Mouse (Mus musculus) embryonic facial prominence, embryonic 12.5 days (tissue): ENCODE results near the gene Odf4. TPM values are rescaled to one million over a fixed set of nuclear protein-coding genes. Genes with fewer than 3 reads are reported as not detected.
"Not testable (repeated sequence)": the region's sequence is repeated elsewhere in the genome, so short reads cannot be mapped to it uniquely, and the experiment has no call there.

ENCODE experiments used
- ATAC-seq: fragments of 200-750 bp; cut with Nextera tagmentation; 2 replicates; pipeline ENCODE4 v1.8.0; 2017; ENCODE audit not compliant: insufficient number of reproducible peaks, insufficient read depth, low FRiP score, low TSS enrichment
- H3K27ac ChIP-seq: fragments of 300-500 bp; sonication (generic); 2 replicates; pipeline ENCODE4 v1.5.1; 2016; ENCODE audit warnings: mild to moderate bottlenecking
- H3K27me3 ChIP-seq: fragments of 300-500 bp; sonication (generic); 2 replicates; pipeline ENCODE4 v1.6.1; 2016; ENCODE audit warnings: mild to moderate bottlenecking, moderate library complexity
- H3K36me3 ChIP-seq: fragments of 300-500 bp; sonication (generic); 2 replicates; pipeline ENCODE4 v1.6.1; 2016; ENCODE audit warnings: mild to moderate bottlenecking
- H3K4me1 ChIP-seq: fragments of 300-500 bp; sonication (generic); 2 replicates; pipeline ENCODE4 v1.6.1; 2016
- H3K4me2 ChIP-seq: fragments of 300-500 bp; sonication (generic); replicated peaks from 2 replicates; pipeline ENCODE4 v1.6.1; 2016; ENCODE audit warnings: mild to moderate bottlenecking, moderate library complexity
- H3K4me3 ChIP-seq: fragments of 300-500 bp; sonication (generic); 2 replicates; pipeline ENCODE4 v1.5.1; 2016; ENCODE audit warnings: mild to moderate bottlenecking
- H3K9ac ChIP-seq: fragments of 300-500 bp; sonication (generic); 2 replicates; pipeline ENCODE4 v1.6.1; 2016; ENCODE audit warnings: mild to moderate bottlenecking, moderate library complexity
- H3K9me3 ChIP-seq: fragments of 300-500 bp; sonication (generic); 2 replicates; pipeline ENCODE4 v1.6.1; 2016; ENCODE audit warnings: mild to moderate bottlenecking, moderate library complexity
- WGBS: fragments of 180-500 bp; shearing (Covaris S2); methylation state at CpG from one replicate; pipeline ENCODE4 v1.1.7; 2016; 5-methylcytosine and 5-hydroxymethylcytosine counted together
- polyA plus RNA-seq: library from polyadenylated mRNA; unstranded; fragments of >200 nt; fragmentation: Nextera tagmentation; extraction: Ambion mirVana; gene quantifications from 2 replicates; pipeline ENCODE4 v1.2.1, GENCODE M21; 2016

Gene Odf4
- polyA plus RNA-seq, 1 experiment from 2014 or later: not detected

- H3K4me3 ChIP-seq: no peak overlapping the region
- no peaks in the 10 kb centered on the region for H3K36me3 ChIP-seq
- H3K9me3 ChIP-seq: no peaks in the 10 kb centered on the region
- H3K27me3 ChIP-seq: peaks cover 12% of the 10 kb centered on the region
- H3K9ac ChIP-seq: no peak overlapping the region
- ATAC-seq: no peak
- 84% methylated on average over 4 of the region's 4 CpGs for WGBS
- no peak overlapping the region for H3K27ac ChIP-seq
- peaks cover 5% of the 10 kb centered on the region; the same call in 1 of the 2 replicates for H3K4me1 ChIP-seq
- no peak overlapping the region for H3K4me2 ChIP-seq
Measured at GRCm38 (mm10) chr11:68946001-68946400, 19.1 kb upstream of the Odf4 start.

GRCm38 (mm10) chr11:68945245-68945644, 18.4 kb upstream of the Odf4 start:
- Histone ChIP-seq H3K4me1 (peaks cover 9% of the 10 kb centered on the region; the same call in 1 of the 2 replicates), H3K4me3 (no peak overlapping the region), H3K27ac (no peak overlapping the region), H3K9me3 (no peaks in the 10 kb centered on the region), H3K4me2 (no peak overlapping the region), H3K27me3 (peaks cover 11% of the 10 kb centered on the region), H3K36me3 (no peaks in the 10 kb centered on the region), H3K9ac (no peak overlapping the region)
- ATAC-seq: no peak
- 72% methylated on average over 2 of the region's 2 CpGs for WGBS

- no peak for ATAC-seq
- Histone ChIP-seq H3K9ac (no peak overlapping the region), H3K36me3 (no peaks in the 10 kb centered on the region), H3K4me3 (no peak overlapping the region), H3K4me1 (peaks cover 9% of the 10 kb centered on the region), H3K9me3 (no peaks in the 10 kb centered on the region), H3K27me3 (peaks cover 11% of the 10 kb centered on the region), H3K27ac (no peak overlapping the region), H3K4me2 (no peak overlapping the region)
- 85% methylated on average over 8 of the region's 8 CpGs for WGBS
Measured at GRCm38 (mm10) chr11:68942731-68943130, 15.8 kb upstream of the Odf4 start.

- Histone ChIP-seq H3K9ac (peak overlapping the region; percentile 7; the same call in 1 of the 2 replicates), H3K27ac (0 out of 2 replicates have a peak overlapping the region, but pooled peaks have one; percentile 26), H3K4me2 (peak overlapping the region; percentile 52), H3K4me1 (peaks cover 4% of the 10 kb centered on the region), H3K27me3 (no peaks in the 10 kb centered on the region), H3K4me3 (peak overlapping the region; percentile 35), H3K9me3 (no peaks in the 10 kb centered on the region), H3K36me3 (no peaks in the 10 kb centered on the region)
- no peak for ATAC-seq
- 56% methylated on average over 4 of the region's 4 CpGs for WGBS
Measured at GRCm38 (mm10) chr11:68940516-68940915, 13.6 kb upstream of the Odf4 start.

GRCm38 (mm10) chr11:68939451-68940304, 12.8 kb upstream of the Odf4 start:
- peak; percentile 99 for ATAC-seq
- Histone ChIP-seq H3K27me3 (no peaks in the 10 kb centered on the region), H3K9ac (peak overlapping the region; percentile 7; the same call in 1 of the 2 replicates), H3K4me1 (peaks cover 4% of the 10 kb centered on the region), H3K9me3 (no peaks in the 10 kb centered on the region), H3K4me3 (peak overlapping the region; percentile 35), H3K27ac (no peak overlapping the region), H3K36me3 (no peaks in the 10 kb centered on the region), H3K4me2 (peak overlapping the region; percentile 52)
- 2% methylated on average over 16 of the region's 16 CpGs for WGBS

- H3K27ac ChIP-seq, H3K4me3 ChIP-seq, H3K36me3 ChIP-seq, H3K9me3 ChIP-seq, H3K4me1 ChIP-seq, H3K4me2 ChIP-seq, H3K9ac ChIP-seq, H3K27me3 ChIP-seq, ATAC-seq: not testable (repeated sequence)
- WGBS: 87% methylated on average over 4 of the region's 4 CpGs
Measured at GRCm38 (mm10) chr11:68936951-68937350, 10.1 kb upstream of the Odf4 start.

- Histone ChIP-seq H3K27ac (no peak overlapping the region), H3K4me1 (no peaks in the 10 kb centered on the region), H3K9me3 (no peaks in the 10 kb centered on the region), H3K36me3 (no peaks in the 10 kb centered on the region), H3K27me3 (no peaks in the 10 kb centered on the region), H3K9ac (no peak overlapping the region), H3K4me3 (no peak overlapping the region), H3K4me2 (no peak overlapping the region)
- 65% methylated on average over 5 of the region's 5 CpGs for WGBS
- no peak for ATAC-seq
Measured at GRCm38 (mm10) chr11:68933885-68934507, 7.1 kb upstream of the Odf4 start.

GRCm38 (mm10) chr11:68929947-68930346, 3.1 kb upstream of the Odf4 start:
- Histone ChIP-seq H3K9ac (no peak overlapping the region), H3K4me2 (no peak overlapping the region), H3K4me1 (no peaks in the 10 kb centered on the region), H3K27me3 (no peaks in the 10 kb centered on the region), H3K27ac (no peak overlapping the region), H3K36me3 (no peaks in the 10 kb centered on the region), H3K9me3 (no peaks in the 10 kb centered on the region), H3K4me3 (no peak overlapping the region)
- ATAC-seq: no peak
- WGBS: 82% methylated on average over 6 of the region's 6 CpGs

- no peaks in the 10 kb centered on the region for H3K36me3 ChIP-seq
- no peak overlapping the region for H3K4me3 ChIP-seq
- 0 out of 2 replicates have a peak, but pooled peaks cover 6% of the 10 kb centered on the region for H3K4me1 ChIP-seq
- no peak overlapping the region for H3K27ac ChIP-seq
- H3K9me3 ChIP-seq: no peaks in the 10 kb centered on the region
- H3K9ac ChIP-seq: no peak overlapping the region
- ATAC-seq: no peak
- no peak overlapping the region for H3K4me2 ChIP-seq
- H3K27me3 ChIP-seq: no peaks in the 10 kb centered on the region
- 77% methylated on average over 2 of the region's 2 CpGs for WGBS
Measured at GRCm38 (mm10) chr11:68924749-68925148, 2.1 kb downstream of the Odf4 start.

- H3K9ac ChIP-seq: no peak overlapping the region
- H3K27ac ChIP-seq: no peak overlapping the region
- WGBS: 54% methylated on average over 3 of the region's 3 CpGs
- H3K4me3 ChIP-seq: no peak overlapping the region
- no peaks in the 10 kb centered on the region for H3K27me3 ChIP-seq
- H3K4me1 ChIP-seq: 0 out of 2 replicates have a peak, but pooled peaks cover 6% of the 10 kb centered on the region
- no peaks in the 10 kb centered on the region for H3K9me3 ChIP-seq
- no peak overlapping the region for H3K4me2 ChIP-seq
- H3K36me3 ChIP-seq: no peaks in the 10 kb centered on the region
- ATAC-seq: no peak
Measured at GRCm38 (mm10) chr11:68923191-68923590, 3.7 kb downstream of the Odf4 start.

GRCm38 (mm10) chr11:68914566-68914965, 12.3 kb downstream of the Odf4 start:
- Histone ChIP-seq H3K9ac (no peak overlapping the region), H3K36me3 (no peaks in the 10 kb centered on the region), H3K27me3 (no peaks in the 10 kb centered on the region), H3K4me2 (no peak overlapping the region), H3K4me1 (no peaks in the 10 kb centered on the region), H3K9me3 (no peaks in the 10 kb centered on the region; the same call in 1 of the 2 replicates), H3K27ac (no peak overlapping the region), H3K4me3 (no peak overlapping the region)
- ATAC-seq: no peak
- 92% methylated on average over 4 of the region's 4 CpGs for WGBS
